Mouse (Mus musculus) T-helper 2 cell (primary cell): ENCODE measurements around the gene Hspd1.

Experiments
- in situ Hi-C: fragments of 300-600 bp; cut with MboI, MseI; formaldehyde crosslinking; loops from one replicate; pipeline ENCODE4 v1.15.1; 2025; ENCODE audit warnings: high pct_unique_total_duplicates

Gene Hspd1

GRCm38 (mm10) chr1:55042246-55042645 is 45.8 kb downstream of the Hspd1 start:
- in situ Hi-C loops: no loop called here

DNA sequence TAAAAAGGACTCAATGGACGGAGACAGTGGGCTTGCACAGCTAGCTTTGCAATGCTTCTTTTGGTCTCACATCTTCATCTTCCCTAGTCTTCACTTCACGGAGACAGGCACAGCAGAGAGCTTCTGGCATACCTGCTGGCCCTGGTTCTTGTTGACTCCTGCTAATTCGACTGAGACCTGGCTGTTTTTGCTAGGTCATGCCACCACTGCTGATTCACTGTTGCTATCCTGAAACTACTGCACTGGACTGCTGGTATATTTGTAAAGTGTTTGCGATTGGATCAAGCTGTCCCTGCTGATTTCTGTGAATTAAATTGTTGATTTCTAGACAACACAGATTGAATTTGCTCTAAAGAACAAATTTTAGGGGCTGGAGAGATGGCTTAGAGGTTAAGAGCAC is 46.4 kb downstream of the Hspd1 start:
- in situ Hi-C loops: no loop called here

DNA sequence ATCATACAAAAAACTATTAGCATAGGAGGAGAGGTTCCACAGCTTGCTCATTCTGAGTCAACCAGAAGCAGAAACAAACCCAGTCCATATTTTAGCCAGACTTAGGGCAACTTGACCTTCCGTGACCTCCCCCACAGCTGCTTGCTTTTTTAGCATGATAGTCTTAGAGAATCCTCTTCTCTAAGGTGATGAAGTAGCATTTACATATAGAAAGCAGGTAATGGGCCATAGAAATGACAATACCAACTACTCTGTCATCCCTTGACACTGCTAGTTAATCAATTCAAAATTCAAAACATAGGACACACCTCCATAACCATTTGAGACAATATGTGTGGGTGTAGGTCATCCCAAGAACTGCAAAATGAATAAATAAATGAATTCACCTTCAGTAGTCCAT is 48.1 kb downstream of the Hspd1 start:
- in situ Hi-C loops: no loop called here

GRCm38 (mm10) chr1:55031026-55031779 is 56.8 kb downstream of the Hspd1 start:
- in situ Hi-C loops: no loop called here

GRCm38 (mm10) chr1:55029446-55029845 is 58.6 kb downstream of the Hspd1 start:
- in situ Hi-C loops: loop anchor here (5.0 to 10.0 kb wide), 2 partner anchors 58 to 1245 kb away; partner anchors contain the start of genes Hspd1, Hspe1 and Stk17b

DNA sequence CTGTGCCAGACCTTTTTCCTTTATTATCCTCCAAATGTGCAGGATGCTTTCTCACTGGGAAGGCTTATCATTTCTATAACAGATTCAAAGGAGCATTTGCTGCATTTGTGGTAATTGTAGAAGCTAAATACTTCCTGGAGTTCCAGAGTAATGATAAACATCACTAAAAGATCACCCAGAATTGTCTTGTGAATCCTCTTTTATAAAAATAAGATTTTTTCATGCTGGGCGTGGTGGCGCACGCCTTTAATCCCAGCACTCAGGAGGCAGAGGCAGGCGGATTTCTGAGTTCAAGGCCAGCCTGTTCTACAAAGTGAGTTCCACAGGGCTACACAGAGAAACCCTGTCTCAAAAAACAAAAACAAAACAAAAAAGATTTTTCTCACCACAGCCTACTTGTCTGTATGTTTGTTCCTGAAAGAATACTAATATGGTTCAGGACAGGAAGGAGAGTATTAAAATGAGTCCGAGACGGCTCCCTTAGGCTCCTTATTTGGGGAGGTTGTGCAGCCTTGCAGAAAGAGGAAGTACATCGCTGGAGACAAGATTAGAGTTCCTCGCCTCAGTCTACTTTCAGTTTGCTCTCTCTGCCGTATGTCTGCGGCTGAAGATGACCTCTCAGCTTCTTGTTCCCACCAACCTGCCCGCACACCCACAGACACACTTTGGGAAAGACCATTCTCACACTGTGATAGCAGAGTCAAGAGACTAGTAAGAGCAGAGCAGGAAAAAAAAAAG is 59.4 kb downstream of the Hspd1 start:
- in situ Hi-C loops: loop anchor here (5.0 to 10.0 kb wide), 2 partner anchors 59 to 1244 kb away; partner anchors contain the start of genes Hspd1, Hspe1 and Stk17b

DNA sequence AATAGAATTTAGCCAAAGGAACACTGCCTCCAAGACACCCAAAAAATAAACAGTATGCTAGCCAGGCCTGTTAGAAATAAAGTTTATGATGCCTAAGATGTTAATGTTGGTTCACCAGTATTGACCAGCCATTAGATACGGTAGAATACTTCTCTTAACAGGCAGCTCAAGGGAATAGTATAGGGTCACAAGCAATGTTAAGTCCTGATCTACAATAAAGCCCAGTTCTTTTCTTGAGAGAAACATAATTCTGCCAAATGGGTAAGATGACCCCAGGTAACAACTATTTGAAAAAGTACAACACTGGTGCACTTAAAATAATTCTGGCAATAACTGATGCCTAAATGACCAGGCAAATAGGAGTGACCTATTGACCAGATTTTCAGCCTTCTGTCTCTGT is 60.1 kb downstream of the Hspd1 start:
- in situ Hi-C loops: loop anchor here (5.0 to 10.0 kb wide), 2 partner anchors 59 to 1243 kb away; partner anchors contain the start of genes Hspd1, Hspe1 and Stk17b
